Mouse (Mus musculus) yolk sac, embryonic 10.5 days (tissue): ENCODE measurements at regions not wholly inside any gene's neighbourhood (a gene's known extent, or its start where the extent isn't known, plus 50 kb on each side); places are given as distances from the start of the nearest gene placed in this dataset.
A peak's percentile ranks its signal among the peaks of the same experiment; 100 is the strongest.

Source experiments
- DNase-seq: peaks from one replicate; pipeline ENCODE4 v3.0.0-alpha.2; 2017; ENCODE audit warnings: low spot score

- DNase-seq = no peak
These were observed 196.8 kb upstream of the Dio3 start for GRCm38 (mm10) chr12:110081831-110082615.

- peak; percentile 17 for DNase-seq
These were observed 195.9 kb upstream of the Dio3 start for GRCm38 (mm10) chr12:110082921-110083320.

- DNase-seq = no peak
These were observed 195.4 kb upstream of the Dio3 start for GRCm38 (mm10) chr12:110083471-110083870.

GRCm38 (mm10) chr12:110086921-110087320 lies 191.9 kb upstream of the Dio3 start:
- no peak for DNase-seq

- no peak for DNase-seq
These were observed 191.1 kb upstream of the Dio3 start for GRCm38 (mm10) chr12:110087812-110088211.

- no peak for DNase-seq
These were observed 176.7 kb upstream of the Dio3 start for GRCm38 (mm10) chr12:110102186-110102585.

- DNase-seq = no peak
These were observed 166.7 kb upstream of the Dio3 start for GRCm38 (mm10) chr12:110112051-110112722.

GRCm38 (mm10) chr12:110112723-110113105 lies 166.2 kb upstream of the Dio3 start:
- no peak for DNase-seq

GRCm38 (mm10) chr12:110120141-110120540 lies 158.7 kb upstream of the Dio3 start:
- no peak for DNase-seq

- no peak for DNase-seq
These were observed 155.9 kb upstream of the Dio3 start for GRCm38 (mm10) chr12:110122976-110123375.

- no peak for DNase-seq
These were observed 152.3 kb upstream of the Dio3 start for GRCm38 (mm10) chr12:110126525-110126924.

- DNase-seq = no peak
These were observed 133.5 kb upstream of the Dio3 start for GRCm38 (mm10) chr12:110145379-110145778.

- DNase-seq = peak; percentile 26
These were observed 124.5 kb upstream of the Dio3 start for GRCm38 (mm10) chr12:110154225-110154962.

- DNase-seq = no peak
These were observed 123.9 kb upstream of the Dio3 start for GRCm38 (mm10) chr12:110154963-110155325.

- peak; percentile 46 for DNase-seq
These were observed 122.4 kb upstream of the Dio3 start for GRCm38 (mm10) chr12:110156441-110156840.

- DNase-seq = peak; percentile 13
These were observed 120.7 kb upstream of the Dio3 start for GRCm38 (mm10) chr12:110157998-110158747.

GRCm38 (mm10) chr12:110161306-110161705 lies 117.6 kb upstream of the Dio3 start:
- no peak for DNase-seq

- DNase-seq = no peak
These were observed 113.4 kb upstream of the Dio3 start for GRCm38 (mm10) chr12:110165462-110165861.

GRCm38 (mm10) chr12:110168407-110168806 lies 110.5 kb upstream of the Dio3 start:
- peak; percentile 23 for DNase-seq

- no peak for DNase-seq
These were observed 109.6 kb upstream of the Dio3 start for GRCm38 (mm10) chr12:110169261-110169660.

- DNase-seq = no peak
These were observed 108.4 kb upstream of the Dio3 start for GRCm38 (mm10) chr12:110170496-110170895.

- DNase-seq = no peak
These were observed 101.0 kb upstream of the Dio3 start for GRCm38 (mm10) chr12:110177826-110178225.
